Mouse (Mus musculus): ENCODE data around the gene Olfr126.

DNA sequence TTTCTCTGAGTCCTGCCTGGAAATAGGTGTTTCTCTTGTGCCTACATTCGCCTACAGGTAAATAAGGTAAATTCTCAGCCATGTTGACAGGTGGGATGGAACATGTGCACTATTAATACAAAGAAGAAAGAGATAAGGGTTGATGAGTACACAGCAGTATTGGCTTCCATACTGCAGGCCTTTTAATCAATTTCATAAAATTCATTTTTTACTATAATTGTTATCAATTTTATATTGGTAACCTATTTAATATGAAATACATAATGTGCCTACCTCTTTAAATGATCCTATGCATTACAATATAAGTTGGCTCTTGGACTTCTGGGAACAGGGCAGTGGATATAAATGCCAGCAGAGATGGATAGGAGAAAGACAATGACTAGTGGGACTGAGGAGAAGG is 52.9 kb downstream of the Olfr126 start, which contains the start of gene Olfr127:
- TF ChIP-seq CTCF (IDR thresholded peaks at IDR 0.05; ENCODE audit: low read depth) (no peak), EP300 (IDR thresholded peaks at IDR 0.05; ENCODE audit: low read depth) (no peak)
